Mouse (Mus musculus) spleen, adult 2 months (tissue): ENCODE results near the gene Otop2.

Source experiments
- CTCF ChIP-seq: fragments of 200-500 bp; IDR thresholded peaks from 2 replicates; pipeline ENCODE4 v1.5.1; 2011; ENCODE audit warnings: mild to moderate bottlenecking, inconsistent platforms; ENCODE audit not compliant: insufficient read depth, insufficient read length, insufficient replicate concordance; ENCODE audit errors: extremely low read depth
- POLR2A ChIP-seq: fragments of 200-500 bp; IDR thresholded peaks from 2 replicates; pipeline ENCODE4 v1.6.1; 2011; ENCODE audit warnings: low read depth, low read length, inconsistent platforms

DNA sequence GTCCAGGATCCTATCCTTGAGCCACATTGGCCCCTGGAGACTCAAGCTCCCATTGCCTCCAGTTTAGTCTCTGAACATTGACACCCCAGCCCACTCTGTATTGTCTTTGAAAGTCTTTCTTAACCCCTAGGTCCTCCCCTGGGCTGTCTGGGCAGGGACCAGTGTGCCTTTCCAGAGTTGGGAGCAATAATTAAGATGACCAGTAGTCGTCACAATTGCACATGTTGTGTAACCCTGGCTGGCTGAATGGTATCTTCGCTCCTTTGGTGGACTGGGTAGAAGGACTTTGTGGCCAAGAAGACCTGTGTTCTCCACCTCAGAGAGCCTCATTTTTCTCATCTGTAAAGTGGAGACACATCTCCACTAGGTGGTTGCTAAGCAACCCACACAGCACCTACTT lies 7.3 kb downstream of the Otop2 start:
- TF ChIP-seq CTCF, result no peak
- no peak for TF ChIP-seq POLR2A
